Mouse (Mus musculus): ENCODE data around the gene Slc9a3r2.

DNA sequence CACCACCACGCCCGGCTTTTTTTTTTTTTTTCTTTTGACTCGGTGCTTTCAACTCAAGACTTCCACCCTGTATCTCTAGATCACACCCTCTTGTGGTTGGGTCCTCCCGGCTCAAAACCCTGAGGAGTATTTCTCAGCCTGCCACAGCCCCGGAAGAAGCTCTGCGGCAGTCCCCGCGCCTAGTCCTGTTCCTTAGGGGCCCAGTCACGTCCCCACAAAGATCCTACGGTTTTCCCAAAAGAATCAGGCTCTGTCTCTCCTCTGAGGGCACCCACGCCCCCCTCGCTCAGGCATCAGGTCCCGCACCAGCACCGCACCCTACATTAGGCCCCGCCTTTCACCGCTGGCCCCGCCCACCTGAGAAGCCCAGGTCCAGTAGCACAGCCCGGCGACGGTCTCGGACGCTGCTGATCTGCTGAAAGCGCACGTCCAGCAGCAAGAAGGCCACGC, 37.0 kb upstream of the Slc9a3r2 start:
- no peak for TF ChIP-seq CEBPB (IDR thresholded peaks at IDR 0.05; ENCODE audit: insufficient read depth, poor library complexity, severe bottlenecking)
- TF ChIP-seq TCF3 (IDR thresholded peaks at IDR 0.05; ENCODE audit: insufficient read length, low read depth), result no peak
- TF ChIP-seq POLR2AphosphoS2 (IDR thresholded peaks at IDR 0.05; ENCODE audit: insufficient read length, low read depth), result no peak
- no peak for TF ChIP-seq POLR2A (IDR thresholded peaks at IDR 0.05; ENCODE audit: insufficient read length, low read depth)
- TF ChIP-seq E2F4 (IDR thresholded peaks at IDR 0.05; ENCODE audit: insufficient read depth), result no peak
- TF ChIP-seq MAX (IDR thresholded peaks at IDR 0.05; ENCODE audit: low read depth), result no peak

Measured in myocyte (in vitro differentiated cells).